Comparison of ENCODE assay signal across 7 mouse cellular contexts in genomic region chr17:8091320-8091719, GRCm38 (mm10). TPM values are rescaled to one million over a fixed set of nuclear protein-coding genes. Genes with fewer than 3 reads are reported as not detected.
"Had no signal": no experiment of that assay in that cellular context is flagged by ENCODE, and none has a peak within 500 bp of the region (broad histone marks: within the 10 kb centered on the region; RNA-seq: fewer than 3 reads in every experiment).

No protein-coding gene starts in this region.

RNA-seq across cellular contexts. Expression of gene Gm49673, which starts 56.3 kb away (rescaled TPM):
- polyA plus RNA-seq: embryonic facial prominence, embryonic 10.5 days; embryonic facial prominence, embryonic 14.5 days; erythroblast, embryonic 14.5 days; forebrain, embryonic 11.5 days; forebrain, embryonic 13.5 days; forebrain, embryonic 16.5 days; heart, adult 2 months had no signal
